Mouse (Mus musculus): Measurements from ENCODE around the gene Wasf2.

- TF ChIP-seq CTCF (IDR thresholded peaks at IDR 0.05; ENCODE audit: low read depth, low read length), result no peak
- TF ChIP-seq POLR2A (IDR thresholded peaks at IDR 0.05; ENCODE audit: borderline replicate concordance, low read depth, low read length), result no peak
Measured at GRCm38 (mm10) chr4:133129391-133129790, 914 bp upstream of the Wasf2 start.
